Mouse (Mus musculus): Measurements from ENCODE around the gene Gm28434. TPM values are rescaled to one million over a fixed set of nuclear protein-coding genes. Genes with fewer than 3 reads are reported as not detected.

The Gm28434 gene
- polyA plus RNA-seq, 1 experiment, result not detected

DNA sequence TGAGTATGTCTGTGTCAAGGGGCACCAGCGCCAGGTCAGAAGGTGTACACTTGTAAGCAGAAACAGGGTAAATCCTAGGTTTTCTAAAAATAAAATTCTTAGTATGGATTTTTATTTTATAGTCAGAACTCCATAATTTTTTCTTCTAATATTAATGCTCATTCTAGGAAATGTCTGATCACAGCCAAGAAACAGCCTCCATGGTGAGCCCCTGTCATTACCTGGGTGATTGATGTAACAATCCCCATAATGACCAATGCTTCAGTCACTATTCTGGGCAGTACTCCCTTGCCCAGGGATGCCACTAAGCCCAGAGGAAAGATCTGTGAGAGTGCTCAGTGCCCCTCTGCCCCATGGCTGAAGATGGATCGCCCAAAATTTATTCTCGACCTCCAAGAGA lies 9.8 kb downstream of the Gm28434 start, which contains the start of gene Cabs1:
Cabs1 (plus strand) TSS at position 301 of the 400 bp plus-strand sequence.
- no peaks in the 10 kb centered on the region for H3K9me3 ChIP-seq (replicated peaks; ENCODE audit: control insufficient read depth, insufficient read depth, low read length, poor library complexity, severe bottlenecking)
- H3K9ac ChIP-seq (ENCODE audit: low read depth, poor library complexity, severe bottlenecking), result no peak within 1 kb of the TSS
- no peaks in the 10 kb centered on the region for H3K4me1 ChIP-seq (ENCODE audit: control insufficient read depth, insufficient read depth, low read length)
- no peak within 1 kb of the TSS for H3K27ac ChIP-seq (ENCODE audit: insufficient read depth, low read length)
- no peak for TF ChIP-seq POLR2A (IDR thresholded peaks at IDR 0.05; ENCODE audit: insufficient read depth, low read length)
- TF ChIP-seq EP300 (IDR thresholded peaks at IDR 0.05; ENCODE audit: insufficient read depth, low read depth, low read length), result no peak
- TF ChIP-seq CTCF (IDR thresholded peaks at IDR 0.05; ENCODE audit: low read depth, low read length), result no peak
- H3K4me3 ChIP-seq (ENCODE audit: low read depth, low read length), result no peak within 1 kb of the TSS
- H3K36me3 ChIP-seq (ENCODE audit: control insufficient read depth, insufficient read depth, low read length, poor library complexity, severe bottlenecking), result no peaks in the 10 kb centered on the region
- H3K27me3 ChIP-seq (ENCODE audit: control insufficient read depth, insufficient read depth, low read length, poor library complexity, severe bottlenecking), result no peaks in the 10 kb centered on the region

DNA sequence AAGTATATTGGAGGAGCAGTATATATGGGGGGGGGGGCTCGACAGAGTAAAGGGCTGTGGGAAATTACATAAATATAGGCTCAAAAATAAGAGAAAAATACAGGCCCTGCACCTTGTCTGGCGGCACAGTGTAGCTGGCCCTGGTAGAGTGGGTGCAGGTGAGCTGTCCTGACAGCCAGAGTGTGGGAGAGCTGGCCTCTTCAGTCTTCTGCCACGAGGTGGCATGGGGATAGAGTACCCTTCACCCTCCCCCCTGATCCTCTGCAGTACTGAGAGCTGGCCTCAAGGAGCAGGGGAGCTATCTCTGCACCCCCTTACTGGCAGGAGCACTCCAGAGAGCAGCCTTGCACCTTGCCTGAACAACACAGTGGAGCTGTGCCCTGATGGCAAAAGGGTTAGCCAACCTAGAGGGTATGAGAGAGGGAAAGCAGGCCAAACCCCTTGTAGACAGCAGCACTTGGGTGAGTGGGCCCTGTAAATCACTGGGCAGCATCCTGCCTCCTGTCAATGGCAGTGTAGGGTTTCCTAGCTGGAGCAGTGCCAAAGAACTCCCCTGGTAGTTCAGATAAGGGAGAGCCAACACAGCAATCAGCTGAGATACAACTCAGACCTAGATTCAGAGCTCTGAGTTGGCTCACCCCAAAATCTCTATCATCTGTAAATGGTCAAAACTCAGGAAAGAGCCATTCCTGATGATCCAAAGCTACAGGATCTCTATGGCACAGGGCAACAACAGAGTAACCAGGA lies 13.3 kb downstream of the Gm28434 start:
- Histone ChIP-seq H3K4me3 (ENCODE audit: low read depth, low read length) (no peak overlapping the region), H3K36me3 (ENCODE audit: control insufficient read depth, insufficient read depth, low read length, poor library complexity, severe bottlenecking) (no peaks in the 10 kb centered on the region)
- TF ChIP-seq CTCF (IDR thresholded peaks at IDR 0.05; ENCODE audit: low read depth, low read length), result no peak
- TF ChIP-seq EP300 (IDR thresholded peaks at IDR 0.05; ENCODE audit: insufficient read depth, low read depth, low read length), result no peak
- no peak for TF ChIP-seq POLR2A (IDR thresholded peaks at IDR 0.05; ENCODE audit: insufficient read depth, low read length)

DNA sequence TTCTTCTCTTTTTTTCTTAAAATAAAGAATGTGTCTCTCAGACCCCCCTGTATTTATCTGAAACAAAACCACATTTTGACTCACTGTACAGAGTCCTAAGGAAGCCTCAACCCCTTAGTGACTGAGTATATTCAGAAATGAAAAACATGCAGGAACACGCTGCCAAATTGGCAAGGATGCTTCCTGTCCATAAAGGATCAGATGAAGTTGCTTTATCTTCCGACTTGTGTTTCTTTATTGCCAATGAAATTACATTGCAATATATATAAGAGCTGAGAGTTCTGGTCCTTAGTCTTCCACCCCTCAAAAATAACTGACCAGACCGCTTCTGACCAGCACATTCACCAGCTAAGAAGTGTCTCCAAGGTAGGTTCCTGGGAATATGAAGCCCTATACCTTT lies 32.9 kb downstream of the Gm28434 start, which contains the start of gene Smr3a:
Smr3a (plus strand) TSS at position 301 of the 400 bp plus-strand sequence.
- Histone ChIP-seq H3K27me3 (ENCODE audit: control insufficient read depth, insufficient read depth, low read length, poor library complexity, severe bottlenecking) (no peaks in the 10 kb centered on the region), H3K9me3 (replicated peaks; ENCODE audit: control insufficient read depth, insufficient read depth, low read length, poor library complexity, severe bottlenecking) (no peaks in the 10 kb centered on the region), H3K36me3 (ENCODE audit: control insufficient read depth, insufficient read depth, low read length, poor library complexity, severe bottlenecking) (no peaks in the 10 kb centered on the region), H3K9ac (ENCODE audit: low read depth, poor library complexity, severe bottlenecking) (no peak within 1 kb of the TSS), H3K27ac (ENCODE audit: insufficient read depth, low read length) (no peak within 1 kb of the TSS), H3K4me1 (ENCODE audit: control insufficient read depth, insufficient read depth, low read length) (no peaks in the 10 kb centered on the region), H3K4me3 (ENCODE audit: low read depth, low read length) (no peak within 1 kb of the TSS)
- no peak for TF ChIP-seq EP300 (IDR thresholded peaks at IDR 0.05; ENCODE audit: insufficient read depth, low read depth, low read length)
- no peak for TF ChIP-seq POLR2A (IDR thresholded peaks at IDR 0.05; ENCODE audit: insufficient read depth, low read length)
- no peak for TF ChIP-seq CTCF (IDR thresholded peaks at IDR 0.05; ENCODE audit: low read depth, low read length)

More for the DNA sequence above, 13.3 kb downstream of the Gm28434 start:
- no peaks in the 10 kb centered on the region for H3K4me1 ChIP-seq (ENCODE audit: control insufficient read depth, insufficient read depth, low read length)
- H3K27me3 ChIP-seq (ENCODE audit: control insufficient read depth, insufficient read depth, low read length, poor library complexity, severe bottlenecking), result no peaks in the 10 kb centered on the region
- H3K9me3 ChIP-seq (replicated peaks; ENCODE audit: control insufficient read depth, insufficient read depth, low read length, poor library complexity, severe bottlenecking), result no peaks in the 10 kb centered on the region
- no peak overlapping the region for H3K9ac ChIP-seq (ENCODE audit: low read depth, poor library complexity, severe bottlenecking)
- H3K27ac ChIP-seq (ENCODE audit: insufficient read depth, low read length), result no peak overlapping the region

DNA sequence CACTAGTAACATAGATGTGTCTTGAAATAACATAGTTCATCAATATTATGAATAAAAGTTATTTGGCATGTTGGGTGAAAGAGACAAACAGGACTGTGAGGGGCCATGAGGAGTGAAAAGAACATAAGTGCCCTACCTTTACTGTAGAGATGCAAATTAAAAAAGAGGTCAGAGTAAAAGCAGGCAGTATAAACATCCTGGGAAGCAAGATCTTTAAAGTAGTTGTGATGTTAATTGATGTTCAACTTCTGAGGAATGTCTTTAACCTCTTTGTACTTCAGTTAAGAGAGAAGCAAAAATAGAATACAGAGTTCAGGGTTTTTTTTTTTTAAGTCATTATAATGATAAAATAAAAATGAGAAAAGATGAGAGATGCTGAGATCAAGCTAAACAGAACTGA lies 35.9 kb downstream of the Gm28434 start:
- Histone ChIP-seq H3K27ac (ENCODE audit: insufficient read depth, low read length) (no peak overlapping the region), H3K4me1 (ENCODE audit: control insufficient read depth, insufficient read depth, low read length) (no peaks in the 10 kb centered on the region), H3K36me3 (ENCODE audit: control insufficient read depth, insufficient read depth, low read length, poor library complexity, severe bottlenecking) (no peaks in the 10 kb centered on the region), H3K4me3 (ENCODE audit: low read depth, low read length) (no peak overlapping the region), H3K9me3 (replicated peaks; ENCODE audit: control insufficient read depth, insufficient read depth, low read length, poor library complexity, severe bottlenecking) (no peaks in the 10 kb centered on the region), H3K9ac (ENCODE audit: low read depth, poor library complexity, severe bottlenecking) (no peak overlapping the region), H3K27me3 (ENCODE audit: control insufficient read depth, insufficient read depth, low read length, poor library complexity, severe bottlenecking) (no peaks in the 10 kb centered on the region)
- TF ChIP-seq CTCF (IDR thresholded peaks at IDR 0.05; ENCODE audit: low read depth, low read length) (no peak), EP300 (IDR thresholded peaks at IDR 0.05; ENCODE audit: insufficient read depth, low read depth, low read length) (no peak), POLR2A (IDR thresholded peaks at IDR 0.05; ENCODE audit: insufficient read depth, low read length) (no peak)

Other genes with a start within 250 kb of the Gm28434 start
- gene Csn1s2a, start 194.9 kb upstream of the Gm28434 start, polyA plus RNA-seq (2011; ENCODE audit: insufficient read depth, insufficient read length, low read depth, missing spikeins), result not detected in 2 replicates
- not detected in 2 replicates for gene Csn1s2b, start 161.4 kb upstream of the Gm28434 start, polyA plus RNA-seq (2011; ENCODE audit: insufficient read depth, insufficient read length, low read depth, missing spikeins)
- not detected in 2 replicates for gene Prr27, start 143.8 kb upstream of the Gm28434 start, polyA plus RNA-seq (2011; ENCODE audit: insufficient read depth, insufficient read length, low read depth, missing spikeins)
- not detected in 2 replicates for gene Odam, start 84.5 kb upstream of the Gm28434 start, polyA plus RNA-seq (2011; ENCODE audit: insufficient read depth, insufficient read length, low read depth, missing spikeins)
- gene Csn3, start 43.9 kb upstream of the Gm28434 start, polyA plus RNA-seq (2011; ENCODE audit: insufficient read depth, insufficient read length, low read depth, missing spikeins), result 1.8 and 2.2 TPM in 2 replicates
- not detected in 2 replicates for gene 2310003L06Rik, start 58 bp upstream of the Gm28434 start, polyA plus RNA-seq (2011; ENCODE audit: insufficient read depth, insufficient read length, low read depth, missing spikeins)
- not detected in 2 replicates for gene Cabs1, start 9.9 kb downstream of the Gm28434 start, polyA plus RNA-seq (2011; ENCODE audit: insufficient read depth, insufficient read length, low read depth, missing spikeins)
- gene Smr3a, start 33.0 kb downstream of the Gm28434 start, polyA plus RNA-seq (2011; ENCODE audit: insufficient read depth, insufficient read length, low read depth, missing spikeins), result not detected in 2 replicates
- not detected in 2 replicates for gene Smr2, start 117.0 kb downstream of the Gm28434 start, polyA plus RNA-seq (2011; ENCODE audit: insufficient read depth, insufficient read length, low read depth, missing spikeins)
- not detected in 2 replicates for gene Gm11116, start 142.0 kb downstream of the Gm28434 start, polyA plus RNA-seq (2011; ENCODE audit: insufficient read depth, insufficient read length, low read depth, missing spikeins)
- gene Gm11115, start 184.6 kb downstream of the Gm28434 start, polyA plus RNA-seq (2011; ENCODE audit: insufficient read depth, insufficient read length, low read depth, missing spikeins), result not detected in 2 replicates